Mouse (Mus musculus) ES-Bruce4 (cell line): ENCODE data around the gene Dchs1.

Experiments used
- CTCF ChIP-seq: IDR thresholded peaks from one replicate; pipeline ENCODE4 v1.8.1; 2011; ENCODE audit warnings: low read depth, low read length
- POLR2A ChIP-seq: IDR thresholded peaks from one replicate; pipeline ENCODE4 v1.8.1; 2011; ENCODE audit warnings: low read length; ENCODE audit not compliant: insufficient read depth

GRCm38 (mm10) chr7:105721916-105722315, 65.5 kb downstream of the Dchs1 start:
- TF ChIP-seq CTCF (no peak), POLR2A (no peak)
